Mouse (Mus musculus): ENCODE measurements around the gene Cfap221. TPM values are rescaled to one million over a fixed set of nuclear protein-coding genes. Genes with fewer than 3 reads are reported as not detected.

The Cfap221 gene
- total and polyA plus RNA-seq, 2 experiments from 2014 or later: 0.24 to 1.1 TPM

GRCm38 (mm10) chr1:119903231-119903620 is 93.8 kb downstream of the Cfap221 start:
- H3K9me3 ChIP-seq (ENCODE audit: low read length): no peaks in the 10 kb centered on the region
- no peak overlapping the region for H3K9ac ChIP-seq
- no peaks in the 10 kb centered on the region for H3K27me3 ChIP-seq (ENCODE audit: insufficient read depth, low read length)
- H3K4me1 ChIP-seq (ENCODE audit: insufficient read depth): peaks cover 21% of the 10 kb centered on the region
- DNase-seq: no peak
- H3K4me2 ChIP-seq (ENCODE audit: low read depth): no peak overlapping the region
- H3K4me3 ChIP-seq (ENCODE audit: low read depth, low read length): no peak overlapping the region
- peak overlapping the region; percentile 66 for H3K27ac ChIP-seq (ENCODE audit: low read depth, low read length)
- WGBS: 57% methylated on average over 6 of the region's 6 CpGs
- ATAC-seq: no peak
- no peak for TF ChIP-seq CTCF (IDR thresholded peaks at IDR 0.05; ENCODE audit: low read depth)
- no peaks in the 10 kb centered on the region for H3K36me3 ChIP-seq (ENCODE audit: insufficient read depth)

GRCm38 (mm10) chr1:119902551-119903230 is 94.3 kb downstream of the Cfap221 start:
- no peaks in the 10 kb centered on the region for H3K27me3 ChIP-seq (ENCODE audit: insufficient read depth, low read length)
- peaks cover 21% of the 10 kb centered on the region for H3K4me1 ChIP-seq (ENCODE audit: insufficient read depth)
- no peaks in the 10 kb centered on the region for H3K36me3 ChIP-seq (ENCODE audit: insufficient read depth)
- 27% methylated on average over 8 of the region's 8 CpGs for WGBS
- no peak for TF ChIP-seq CTCF (IDR thresholded peaks at IDR 0.05; ENCODE audit: low read depth)
- no peak overlapping the region for H3K9ac ChIP-seq
- H3K27ac ChIP-seq (ENCODE audit: low read depth, low read length): peak overlapping the region; percentile 66
- peak; percentile 78 for DNase-seq
- no peak overlapping the region for H3K4me3 ChIP-seq (ENCODE audit: low read depth, low read length)
- H3K9me3 ChIP-seq (ENCODE audit: low read length): no peaks in the 10 kb centered on the region
- peak; percentile 66 for ATAC-seq
- H3K4me2 ChIP-seq (ENCODE audit: low read depth): no peak overlapping the region

- no peak for TF ChIP-seq CTCF (IDR thresholded peaks at IDR 0.05; ENCODE audit: low read depth)
- H3K4me3 ChIP-seq (ENCODE audit: low read depth, low read length): no peak overlapping the region
- H3K4me2 ChIP-seq (ENCODE audit: low read depth): no peak overlapping the region
- peak overlapping the region; percentile 76 for H3K27ac ChIP-seq (ENCODE audit: low read depth, low read length)
- peaks cover 28% of the 10 kb centered on the region for H3K4me1 ChIP-seq (ENCODE audit: insufficient read depth)
- DNase-seq (peak; percentile 90), ATAC-seq (peak; percentile 92)
- 53% methylated on average over 11 of the region's 11 CpGs for WGBS
- no peak overlapping the region for H3K9ac ChIP-seq
- H3K36me3 ChIP-seq (ENCODE audit: insufficient read depth): no peaks in the 10 kb centered on the region
- no peaks in the 10 kb centered on the region for H3K27me3 ChIP-seq (ENCODE audit: insufficient read depth, low read length)
- H3K9me3 ChIP-seq (ENCODE audit: low read length): no peaks in the 10 kb centered on the region
Measured at GRCm38 (mm10) chr1:119899195-119900123, 97.6 kb downstream of the Cfap221 start.

- ATAC-seq: no peak
- no peak overlapping the region for H3K4me3 ChIP-seq (ENCODE audit: low read depth, low read length)
Measured at GRCm38 (mm10) chr1:119894936-119895335, 102.1 kb downstream of the Cfap221 start.

GRCm38 (mm10) chr1:119893600-119893999 is 103.4 kb downstream of the Cfap221 start:
- 81% methylated on average over 3 of the region's 3 CpGs for WGBS
- TF ChIP-seq CTCF (IDR thresholded peaks at IDR 0.05; ENCODE audit: low read depth): no peak
- Histone ChIP-seq H3K4me1 (ENCODE audit: insufficient read depth) (peaks cover 6% of the 10 kb centered on the region; the same call in 1 of the 2 replicates), H3K4me3 (ENCODE audit: low read depth, low read length) (no peak overlapping the region), H3K27ac (ENCODE audit: low read depth, low read length) (no peak overlapping the region), H3K9me3 (ENCODE audit: low read length) (no peaks in the 10 kb centered on the region), H3K9ac (no peak overlapping the region), H3K4me2 (ENCODE audit: low read depth) (no peak overlapping the region), H3K27me3 (ENCODE audit: insufficient read depth, low read length) (no peaks in the 10 kb centered on the region), H3K36me3 (ENCODE audit: insufficient read depth) (no peaks in the 10 kb centered on the region)
- ATAC-seq (no peak), DNase-seq (no peak)

More at GRCm38 (mm10) chr1:119894936-119895335, 102.1 kb downstream of the Cfap221 start:
- H3K36me3 ChIP-seq (ENCODE audit: insufficient read depth): no peaks in the 10 kb centered on the region
- H3K27me3 ChIP-seq (ENCODE audit: insufficient read depth, low read length): no peaks in the 10 kb centered on the region
- H3K4me1 ChIP-seq (ENCODE audit: insufficient read depth): peaks cover 14% of the 10 kb centered on the region
- H3K4me2 ChIP-seq (ENCODE audit: low read depth): no peak overlapping the region
- H3K9me3 ChIP-seq (ENCODE audit: low read length): no peaks in the 10 kb centered on the region
- peak; percentile 80 for TF ChIP-seq CTCF (IDR thresholded peaks at IDR 0.05; ENCODE audit: low read depth)
- no peak overlapping the region for H3K27ac ChIP-seq (ENCODE audit: low read depth, low read length)
- DNase-seq: peak; percentile 76
- no peak overlapping the region for H3K9ac ChIP-seq
- WGBS: 41% methylated on average over 6 of the region's 6 CpGs

GRCm38 (mm10) chr1:119892933-119893332 is 104.1 kb downstream of the Cfap221 start:
- Histone ChIP-seq H3K4me2 (ENCODE audit: low read depth) (no peak overlapping the region), H3K27me3 (ENCODE audit: insufficient read depth, low read length) (no peaks in the 10 kb centered on the region), H3K36me3 (ENCODE audit: insufficient read depth) (no peaks in the 10 kb centered on the region), H3K9me3 (ENCODE audit: low read length) (no peaks in the 10 kb centered on the region), H3K4me3 (ENCODE audit: low read depth, low read length) (no peak overlapping the region), H3K9ac (no peak overlapping the region), H3K27ac (ENCODE audit: low read depth, low read length) (no peak overlapping the region), H3K4me1 (ENCODE audit: insufficient read depth) (peaks cover 6% of the 10 kb centered on the region; the same call in 1 of the 2 replicates)
- ATAC-seq (no peak), DNase-seq (no peak)
- TF ChIP-seq CTCF (IDR thresholded peaks at IDR 0.05; ENCODE audit: low read depth): peak; percentile 37
- 71% methylated on average over 6 of the region's 6 CpGs for WGBS

GRCm38 (mm10) chr1:119891865-119892264 is 105.2 kb downstream of the Cfap221 start:
- no peak for DNase-seq
- no peak overlapping the region for H3K4me2 ChIP-seq (ENCODE audit: low read depth)
- WGBS: 64% methylated on average over 4 of the region's 4 CpGs
- no peak overlapping the region for H3K4me3 ChIP-seq (ENCODE audit: low read depth, low read length)
- no peaks in the 10 kb centered on the region for H3K36me3 ChIP-seq (ENCODE audit: insufficient read depth)
- H3K27me3 ChIP-seq (ENCODE audit: insufficient read depth, low read length): no peaks in the 10 kb centered on the region
- H3K27ac ChIP-seq (ENCODE audit: low read depth, low read length): no peak overlapping the region
- no peak for TF ChIP-seq CTCF (IDR thresholded peaks at IDR 0.05; ENCODE audit: low read depth)
- peak; percentile 19; the same call in 1 of the 2 replicates for ATAC-seq
- H3K9ac ChIP-seq: no peak overlapping the region
- H3K4me1 ChIP-seq (ENCODE audit: insufficient read depth): peaks cover 6% of the 10 kb centered on the region; the same call in 1 of the 2 replicates
- H3K9me3 ChIP-seq (ENCODE audit: low read length): no peaks in the 10 kb centered on the region
